Mouse (Mus musculus): ENCODE measurements at regions not wholly inside any gene's neighbourhood (a gene's known extent, or its start where the extent isn't known, plus 50 kb on each side); places are given as distances from the start of the nearest gene placed in this dataset.
"Not testable (repeated sequence)": the region's sequence is repeated elsewhere in the genome, so short reads cannot be mapped to it uniquely, and the experiment has no call there.

GRCm38 (mm10) chr17:76703823-76704222, 1152.1 kb upstream of the Fam98a start:
- no peak for DNase-seq

GRCm38 (mm10) chr17:76696219-76696618, 1144.5 kb upstream of the Fam98a start:
- no peak for DNase-seq

GRCm38 (mm10) chr17:76658056-76658455, 1106.3 kb upstream of the Fam98a start:
- DNase-seq: no peak

- DNase-seq: peak; percentile 74
These were observed 1074.2 kb upstream of the Fam98a start for GRCm38 (mm10) chr17:76625976-76626375.

GRCm38 (mm10) chr17:76605237-76605636, 1053.5 kb upstream of the Fam98a start:
- no peak for DNase-seq

- DNase-seq: no peak
These were observed 1026.6 kb upstream of the Fam98a start for GRCm38 (mm10) chr17:76578323-76578722.

GRCm38 (mm10) chr17:76559725-76560124, 1008.0 kb upstream of the Fam98a start:
- DNase-seq: no peak

GRCm38 (mm10) chr17:76545566-76545965, 993.8 kb upstream of the Fam98a start:
- DNase-seq: no peak

GRCm38 (mm10) chr17:76535772-76536171, 984.0 kb upstream of the Fam98a start:
- DNase-seq: no peak

- DNase-seq: no peak
These were observed 950.0 kb upstream of the Fam98a start for GRCm38 (mm10) chr17:76501732-76502131.

- DNase-seq: no peak
These were observed 948.7 kb upstream of the Fam98a start for GRCm38 (mm10) chr17:76500446-76500845.

GRCm38 (mm10) chr17:76499981-76500380, 948.2 kb upstream of the Fam98a start:
- DNase-seq: not testable (repeated sequence)

GRCm38 (mm10) chr17:76487347-76487746, 935.6 kb upstream of the Fam98a start:
- DNase-seq: no peak

- DNase-seq: no peak
These were observed 932.4 kb upstream of the Fam98a start for GRCm38 (mm10) chr17:76484130-76484529.

- no peak for DNase-seq
These were observed 899.6 kb upstream of the Fam98a start for GRCm38 (mm10) chr17:76451296-76451834.
